Mouse (Mus musculus) v-Abl transformed pro-B cells (cell line): Measurements from ENCODE around the gene Me1.

Source experiments
- in situ Hi-C, 2 experiments: fragments of 400-800 bp; cut with MboI; formaldehyde crosslinking; loops; one replicate each; pipeline ENCODE4 v1.15.1; 2025; ENCODE audit not compliant: unreplicated experiment in 2 of 2

Me1 gene

DNA sequence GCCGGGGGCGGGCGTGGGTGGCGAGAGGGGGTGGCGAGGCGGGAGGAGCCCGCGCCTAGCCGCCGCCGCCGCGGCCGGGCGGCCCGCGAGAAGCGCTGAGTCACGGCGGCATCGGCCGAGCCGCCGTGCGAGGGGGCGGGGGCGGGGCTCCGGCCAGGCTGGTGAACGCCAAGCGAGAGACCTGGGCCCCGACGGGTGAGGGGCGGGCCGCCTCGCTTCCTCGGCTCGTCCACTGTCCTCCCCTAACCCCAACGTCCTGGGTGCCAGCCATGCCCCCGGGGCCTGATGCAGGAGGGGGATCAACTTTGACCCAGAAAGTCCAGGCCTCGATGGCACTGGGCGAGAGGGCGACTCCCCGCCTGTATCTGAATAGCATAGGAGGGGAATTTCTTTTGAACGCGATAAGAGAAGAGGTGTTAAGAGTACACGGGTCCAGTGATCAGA, at the start of gene Me1:
TSS of gene Me1 (minus strand) at position 136 of the 444 bp plus-strand sequence.
- in situ Hi-C loops, result no loop called here

DNA sequence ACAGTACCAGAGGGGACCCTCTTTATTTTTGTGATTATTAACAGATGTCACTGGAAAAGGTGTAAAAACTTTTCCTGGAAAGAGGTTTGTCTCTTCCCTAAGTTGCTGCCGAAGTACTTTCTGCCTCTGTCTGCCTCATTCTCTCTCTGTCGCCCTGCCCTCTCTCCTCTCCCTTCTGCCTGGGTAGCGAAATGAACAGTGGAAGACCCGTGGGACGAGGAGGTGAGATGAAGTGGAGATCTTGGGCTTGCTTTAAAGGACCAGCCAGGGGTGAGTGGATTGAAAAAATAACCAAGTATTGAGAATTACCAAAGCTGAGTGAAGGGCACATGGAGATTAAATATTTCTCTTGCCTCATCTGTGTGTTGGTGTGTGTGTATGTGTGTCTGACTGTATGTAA, 48.3 kb upstream of the Me1 start:
- in situ Hi-C loops, result no loop called here

- in situ Hi-C loops, result no loop called here
Observed at GRCm38 (mm10) chr9:86742959-86743911, 47.5 kb upstream of the Me1 start, which contains the start of gene Prss35. Prss35 (plus strand) TSS chr9:86743649.

GRCm38 (mm10) chr9:86739971-86740370, 44.2 kb upstream of the Me1 start:
- in situ Hi-C loops, result no loop called here

DNA sequence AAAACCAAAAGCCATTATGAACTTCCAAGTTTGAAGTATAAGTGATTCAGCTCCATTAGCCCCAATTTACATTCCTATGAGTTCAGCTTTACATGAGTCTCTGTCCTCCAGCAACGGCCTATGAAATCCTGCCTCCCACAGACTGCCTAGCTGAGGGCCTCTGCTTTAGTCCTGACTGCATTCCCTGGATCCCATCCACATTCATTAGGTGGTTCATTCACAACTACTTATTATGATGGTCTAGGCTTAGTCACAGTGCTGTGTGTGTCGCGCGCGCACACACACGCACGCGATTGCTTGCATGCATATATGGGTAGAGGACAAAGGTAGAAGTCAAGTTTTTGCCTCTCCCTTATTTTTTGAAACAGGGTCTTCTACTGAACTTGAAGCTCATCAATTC, 43.0 kb upstream of the Me1 start:
- in situ Hi-C loops, result no loop called here

- in situ Hi-C loops, result no loop called here
Observed at GRCm38 (mm10) chr9:86738067-86738466, 42.3 kb upstream of the Me1 start.

DNA sequence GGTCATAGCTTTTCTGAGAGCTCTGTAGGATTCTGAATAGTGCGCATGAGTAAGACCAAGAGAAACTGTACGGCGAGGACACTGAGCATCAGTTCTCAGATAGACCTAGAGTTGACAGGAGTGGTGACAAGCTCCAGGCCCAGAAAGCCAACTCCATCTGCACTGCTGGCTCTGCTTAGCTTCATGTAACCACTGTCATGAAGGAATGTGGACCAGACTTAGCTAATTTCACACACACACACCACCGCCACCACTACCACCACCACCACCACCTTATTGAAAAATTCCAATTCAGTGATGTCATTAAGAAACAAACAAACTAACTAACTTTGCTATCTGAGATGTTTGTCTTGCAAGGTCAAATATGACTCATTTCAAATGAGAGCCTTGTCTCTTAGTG, 41.2 kb upstream of the Me1 start:
- in situ Hi-C loops, result no loop called here

GRCm38 (mm10) chr9:86734795-86735194, 39.0 kb upstream of the Me1 start:
- in situ Hi-C loops, result no loop called here

- in situ Hi-C loops, result no loop called here
Observed at GRCm38 (mm10) chr9:86734357-86734756, 38.6 kb upstream of the Me1 start.

GRCm38 (mm10) chr9:86729811-86730210, 34.1 kb upstream of the Me1 start:
- in situ Hi-C loops, result no loop called here

- in situ Hi-C loops, result no loop called here
Observed at GRCm38 (mm10) chr9:86729084-86729483, 33.3 kb upstream of the Me1 start.

DNA sequence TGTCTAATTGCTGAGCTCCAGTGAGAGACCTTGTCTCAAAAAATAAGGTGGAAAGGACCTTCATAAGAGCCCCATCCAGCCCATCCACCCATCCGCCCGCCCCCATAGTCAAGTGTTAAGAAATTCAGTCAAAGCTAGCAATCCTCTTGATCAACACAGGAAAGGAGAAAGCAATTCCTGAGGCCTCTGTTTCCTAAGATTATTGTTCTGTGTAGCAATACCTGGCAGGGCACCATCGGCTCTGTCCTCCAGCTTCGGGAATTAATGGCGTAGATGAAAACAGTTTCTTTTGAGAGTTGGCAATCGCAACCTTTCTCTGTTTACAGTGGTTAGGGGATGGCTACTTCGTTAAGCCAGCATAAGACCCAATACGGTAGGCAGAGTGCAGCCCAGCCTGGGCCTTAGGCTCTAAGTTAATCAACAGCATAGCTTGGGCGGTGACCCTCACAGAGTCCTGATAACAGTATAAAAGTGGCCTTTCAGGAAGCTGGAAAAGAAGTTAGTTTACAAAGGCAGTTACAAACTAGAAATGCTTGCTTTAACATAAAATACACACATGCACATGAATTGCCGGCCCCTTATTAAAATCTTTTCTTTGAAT, 32.6 kb upstream of the Me1 start:
- in situ Hi-C loops, result no loop called here

GRCm38 (mm10) chr9:86726381-86726720, 30.6 kb upstream of the Me1 start:
- in situ Hi-C loops, result no loop called here

- in situ Hi-C loops, result no loop called here
Observed at GRCm38 (mm10) chr9:86725604-86726380, 30.0 kb upstream of the Me1 start.

DNA sequence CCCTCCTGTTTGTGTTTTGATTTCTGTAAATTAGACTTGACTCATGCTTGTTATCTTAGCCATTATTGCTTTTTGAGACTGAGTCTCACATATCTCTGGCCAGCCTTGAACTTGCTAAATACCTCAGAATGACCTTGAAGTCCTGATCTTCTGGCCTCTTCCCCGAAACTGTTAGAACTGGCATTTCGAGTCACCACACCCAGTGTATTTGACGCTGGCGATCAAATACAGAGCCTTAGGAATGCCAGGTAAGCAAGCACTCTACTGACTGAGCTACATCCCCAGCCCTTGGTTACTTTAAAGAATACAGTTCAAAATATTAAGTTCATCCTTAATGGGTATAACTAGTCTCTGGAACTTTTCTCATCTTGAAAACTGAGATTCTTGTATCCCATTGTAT, 29.3 kb upstream of the Me1 start:
- in situ Hi-C loops, result no loop called here

DNA sequence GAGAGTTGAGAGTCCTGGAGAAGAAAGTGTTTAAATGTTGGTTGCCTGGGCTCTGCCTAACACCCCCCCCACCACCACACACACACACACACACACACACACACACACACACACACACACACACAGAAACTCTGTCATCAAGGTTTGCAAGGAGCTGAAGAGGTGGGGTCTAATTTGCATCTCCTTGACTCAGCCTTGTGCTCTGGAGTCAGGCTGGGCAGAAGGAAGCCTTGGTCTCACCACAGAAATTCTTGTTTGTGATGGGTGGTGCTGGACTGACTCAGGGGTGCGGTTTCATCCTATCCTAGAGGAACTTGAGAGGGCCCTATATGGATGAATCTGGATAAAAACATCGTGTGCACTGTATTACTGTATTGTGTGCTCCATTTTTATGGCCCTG, 25.0 kb upstream of the Me1 start:
- in situ Hi-C loops, result no loop called here

DNA sequence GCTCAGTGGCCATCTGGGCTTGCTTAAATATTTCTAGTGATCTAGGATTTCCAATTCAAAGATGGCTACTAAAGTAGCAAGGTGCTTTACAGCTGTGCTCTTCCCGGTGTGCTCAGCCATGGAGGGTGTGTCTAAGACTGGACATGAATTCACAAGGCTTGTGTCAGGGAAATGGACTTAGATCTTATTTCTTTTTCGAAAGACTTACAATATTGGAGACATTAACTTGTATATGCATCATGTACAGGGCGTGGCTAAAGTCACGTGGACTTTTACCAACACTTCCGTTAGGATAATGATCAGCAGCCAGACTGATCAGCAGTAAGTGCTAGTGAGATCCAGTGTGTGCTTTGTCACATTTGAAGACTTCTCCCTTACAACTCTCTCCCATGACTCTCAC, 24.5 kb upstream of the Me1 start:
- in situ Hi-C loops, result no loop called here

GRCm38 (mm10) chr9:86717119-86717518, 21.4 kb upstream of the Me1 start:
- in situ Hi-C loops, result no loop called here

- in situ Hi-C loops, result no loop called here
Observed at GRCm38 (mm10) chr9:86716540-86716939, 20.8 kb upstream of the Me1 start.

- in situ Hi-C loops, result no loop called here
Observed at GRCm38 (mm10) chr9:86714089-86714488, 18.3 kb upstream of the Me1 start.

DNA sequence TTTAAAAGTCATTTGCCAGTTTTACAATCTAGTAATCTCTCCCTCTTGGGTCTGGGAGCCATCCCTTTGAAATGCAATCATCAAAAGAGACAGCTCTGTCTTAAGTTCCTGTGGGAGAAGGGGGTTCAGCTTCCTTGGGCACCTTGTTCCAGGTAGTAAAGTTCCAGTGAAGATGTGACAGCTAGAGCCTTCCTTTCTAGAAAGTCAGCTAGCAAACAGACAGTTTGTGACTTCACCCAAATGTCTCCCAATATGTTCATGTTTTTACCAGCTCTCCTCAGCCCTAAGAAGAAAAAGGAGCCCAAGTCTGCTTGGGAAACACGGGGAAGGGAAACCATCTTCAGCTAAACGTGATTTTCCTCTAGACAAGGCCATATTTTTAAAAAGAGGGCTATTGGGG, 16.9 kb upstream of the Me1 start:
- in situ Hi-C loops, result no loop called here
